Mouse (Mus musculus): ENCODE measurements around the gene Ptprg.

The Ptprg gene

DNA sequence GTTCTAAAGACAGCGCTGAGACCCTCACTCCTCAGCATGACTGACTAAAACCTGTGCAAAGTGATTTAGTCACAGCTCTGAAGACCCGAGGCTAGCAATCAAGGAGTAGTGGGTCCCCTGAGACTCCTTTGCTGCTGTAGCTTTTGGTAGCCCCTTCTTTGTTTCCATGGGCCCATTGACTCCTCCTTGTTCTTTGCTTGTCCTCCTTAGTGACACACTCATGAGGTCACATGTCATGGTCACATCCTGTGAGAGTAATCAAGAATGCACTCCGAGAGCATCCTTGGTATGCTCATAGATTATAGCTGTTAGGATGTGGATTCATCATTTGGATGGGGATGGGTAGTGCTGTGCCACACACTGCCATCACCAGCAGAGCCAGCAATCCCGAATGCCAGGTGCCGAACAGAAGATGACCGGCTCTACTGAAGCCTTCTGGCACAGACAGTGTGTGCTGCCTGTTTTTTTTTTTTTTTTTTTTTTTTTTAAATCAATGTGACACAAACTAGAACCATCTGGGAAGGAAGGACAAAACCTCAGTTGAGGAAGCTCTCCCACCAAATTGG, 64.9 kb downstream of the Ptprg start:
- no peak for DNase-seq (ENCODE audit: low spot score)

DNA sequence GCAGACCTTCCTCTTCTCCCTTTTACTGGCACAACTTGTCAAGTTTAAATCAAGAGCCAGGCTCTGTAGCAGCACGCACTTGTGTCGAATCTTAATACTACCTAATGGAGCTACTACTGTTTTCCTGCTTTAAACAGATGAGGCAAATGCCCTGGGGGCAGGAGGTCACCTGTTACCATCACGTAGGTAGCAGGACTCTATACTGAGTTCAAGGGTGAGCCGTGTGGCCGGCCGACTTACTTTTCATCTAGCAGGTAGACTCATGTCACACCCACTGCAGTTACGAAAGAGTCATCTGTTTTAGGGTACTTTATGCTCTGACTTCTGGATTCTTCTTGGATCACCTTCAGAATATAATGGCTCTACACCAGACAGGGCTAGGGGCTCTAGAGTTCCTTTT, 66.3 kb downstream of the Ptprg start:
- no peak for DNase-seq (ENCODE audit: low spot score)

DNA sequence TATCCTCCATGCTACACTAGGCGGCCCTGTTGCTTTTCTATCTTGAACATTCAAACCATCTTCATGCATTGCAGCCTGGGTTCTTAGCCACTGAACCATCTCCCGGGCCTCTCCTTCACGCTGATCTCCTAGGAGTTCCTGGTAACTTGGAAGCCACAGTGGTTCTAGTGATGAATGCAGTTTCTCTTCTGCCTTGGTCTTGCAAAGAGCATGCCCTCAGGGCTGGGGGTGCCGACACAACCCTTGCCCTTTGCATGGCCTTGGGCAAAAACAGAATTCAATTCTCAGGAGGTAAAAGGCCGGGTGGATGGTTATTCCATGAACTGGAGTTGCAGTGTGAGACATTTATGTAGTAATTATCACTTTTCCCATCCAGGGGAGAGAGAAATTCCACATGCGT, 67.0 kb downstream of the Ptprg start:
- DNase-seq (ENCODE audit: low spot score), result no peak

DNA sequence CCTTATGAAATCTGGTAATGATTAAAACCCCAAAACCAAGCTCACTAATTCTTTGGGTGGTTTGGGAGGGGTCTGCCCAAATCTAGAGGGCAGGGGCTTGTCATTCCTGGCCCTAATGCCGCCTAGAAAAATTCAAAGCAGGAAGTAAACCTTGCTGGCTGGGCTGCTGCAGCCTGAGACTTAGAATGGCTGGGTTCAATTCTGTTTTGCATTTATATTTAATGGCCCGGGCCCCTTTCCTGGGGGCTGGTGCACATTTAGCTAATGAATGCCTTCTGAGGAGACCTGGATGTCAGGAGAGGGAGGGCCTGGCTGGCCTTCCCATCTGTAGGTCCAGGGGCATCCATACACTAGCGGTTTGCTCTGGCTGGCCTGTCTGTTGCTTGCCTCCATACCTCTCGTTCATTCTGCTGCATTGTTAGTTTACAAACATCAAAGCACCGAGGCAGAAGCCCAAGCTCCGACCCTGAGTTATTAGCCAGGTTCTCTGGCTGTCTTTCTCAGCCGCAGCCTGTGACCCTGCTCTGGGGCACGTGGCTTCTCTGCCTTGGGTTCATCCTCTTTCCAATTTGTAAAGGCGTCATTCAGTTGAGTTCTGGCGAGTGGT, 67.7 kb downstream of the Ptprg start:
- DNase-seq (ENCODE audit: low spot score), result no peak

DNA sequence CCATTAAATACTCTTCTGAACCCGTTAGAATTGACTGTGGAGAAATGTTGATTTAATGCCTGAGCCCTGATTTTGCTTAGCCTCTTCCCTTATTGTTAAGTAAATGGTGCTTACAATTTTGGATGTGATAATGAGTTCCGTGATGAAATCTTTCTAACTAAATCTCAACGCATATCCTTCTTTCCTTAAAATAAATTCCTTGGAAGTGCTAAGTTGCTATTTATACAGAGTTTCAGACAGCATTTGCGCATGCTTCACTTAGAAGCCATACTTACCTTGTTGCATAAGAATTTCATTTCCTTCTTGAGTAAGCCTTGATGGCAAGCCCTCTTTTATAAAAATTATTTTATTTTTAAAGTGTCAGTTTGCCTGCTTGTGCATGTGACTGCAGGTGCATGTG, 70.2 kb downstream of the Ptprg start:
- DNase-seq (ENCODE audit: low spot score), result no peak

DNA sequence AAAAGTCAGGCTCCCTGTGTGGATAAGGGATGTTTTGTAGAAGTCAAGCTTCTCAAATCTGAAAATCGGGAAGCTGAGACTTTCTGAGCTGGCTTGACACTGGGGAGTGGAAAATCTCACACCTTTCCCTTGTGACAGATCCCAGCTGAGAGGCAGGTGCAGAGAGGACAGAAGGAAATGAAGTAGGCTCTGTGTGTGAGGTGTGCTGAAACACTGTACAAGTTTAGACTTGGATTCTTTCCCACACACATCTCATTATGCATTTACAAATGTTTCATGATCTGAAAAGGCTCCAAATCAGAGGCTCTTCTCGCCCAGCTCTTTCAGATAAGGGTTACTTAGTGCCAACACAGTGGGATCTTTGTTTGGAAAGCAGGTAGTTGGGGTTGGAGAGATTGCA, 77.4 kb downstream of the Ptprg start:
- DNase-seq (ENCODE audit: low spot score), result no peak

DNA sequence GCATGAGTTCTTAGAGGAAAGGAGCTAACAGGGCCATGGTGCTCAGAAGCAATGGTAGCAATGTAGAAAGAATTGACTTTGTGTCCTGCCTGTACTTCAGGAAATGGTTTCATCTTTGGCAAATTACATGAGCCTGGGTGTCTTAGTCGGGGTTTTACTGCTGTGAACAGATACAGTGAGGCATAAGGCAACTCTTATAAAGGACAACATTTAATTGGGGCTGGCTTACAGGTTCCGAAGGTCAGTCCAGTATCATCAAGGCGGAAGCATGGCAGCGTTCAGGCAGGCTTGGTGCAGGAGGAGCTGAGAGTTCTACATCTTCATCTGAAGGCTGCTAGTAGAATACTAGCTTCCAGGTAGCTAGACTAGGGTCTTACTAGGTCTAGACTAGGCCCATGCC, 78.2 kb downstream of the Ptprg start:
- DNase-seq (ENCODE audit: low spot score), result no peak

DNA sequence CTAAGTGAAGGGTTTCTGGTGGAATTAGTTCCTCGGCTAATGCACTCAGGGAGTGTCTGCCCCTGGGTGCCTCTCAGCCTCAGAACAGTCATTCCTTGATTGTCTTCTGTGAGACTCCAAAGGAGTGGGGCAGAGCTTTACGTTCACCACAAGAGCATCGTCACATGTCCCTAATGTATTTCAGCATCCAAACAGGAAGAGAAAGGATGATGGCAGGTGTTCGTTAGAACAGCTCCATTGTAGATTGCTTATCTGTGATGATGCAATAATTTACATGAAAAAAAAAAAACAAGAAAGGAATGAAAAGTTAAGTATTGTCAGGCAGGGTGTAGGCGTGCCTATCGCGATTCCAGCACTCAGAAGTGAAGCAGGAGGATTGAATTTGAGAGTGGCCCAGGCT, 84.3 kb downstream of the Ptprg start:
- no peak for DNase-seq (ENCODE audit: low spot score)

DNA sequence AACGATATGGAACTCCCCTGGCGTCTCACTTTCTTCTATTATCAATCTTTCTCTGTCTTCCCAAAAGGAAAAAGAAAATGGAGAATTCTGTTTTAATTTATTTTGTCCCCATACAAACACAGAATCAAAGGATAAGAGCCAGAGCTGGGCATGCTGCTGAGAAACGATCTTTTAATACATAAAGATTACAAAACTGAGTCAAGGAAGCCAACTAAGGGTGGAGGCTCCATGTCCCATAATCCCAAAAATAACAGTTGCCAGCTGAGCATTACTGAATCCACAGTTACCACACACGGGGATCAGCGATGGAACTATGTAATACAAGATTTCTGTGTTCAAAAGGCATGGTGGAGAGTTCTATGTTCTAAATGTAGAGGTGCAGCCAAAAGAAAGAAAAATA, 86.0 kb downstream of the Ptprg start:
- DNase-seq (ENCODE audit: low spot score), result no peak

DNA sequence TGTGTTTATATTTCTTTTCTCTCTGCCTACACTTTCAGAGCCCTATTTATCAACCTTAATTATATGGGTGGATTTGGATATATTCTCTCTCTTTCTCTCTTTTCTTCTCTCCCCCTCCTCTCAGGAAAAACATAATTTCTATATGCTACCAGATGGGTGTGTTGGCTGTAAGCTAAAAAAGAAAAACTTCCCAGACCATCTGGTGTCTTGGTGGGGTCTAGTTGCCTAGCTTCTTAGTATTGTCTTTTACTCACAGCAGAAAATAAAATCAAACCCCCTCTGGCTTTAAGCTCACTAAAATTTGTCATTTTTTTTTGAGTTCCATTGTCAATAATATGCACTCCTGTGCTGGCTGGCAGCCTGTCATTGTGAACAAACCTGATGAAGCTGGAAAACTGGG, 87.0 kb downstream of the Ptprg start:
- DNase-seq (ENCODE audit: low spot score), result no peak

DNA sequence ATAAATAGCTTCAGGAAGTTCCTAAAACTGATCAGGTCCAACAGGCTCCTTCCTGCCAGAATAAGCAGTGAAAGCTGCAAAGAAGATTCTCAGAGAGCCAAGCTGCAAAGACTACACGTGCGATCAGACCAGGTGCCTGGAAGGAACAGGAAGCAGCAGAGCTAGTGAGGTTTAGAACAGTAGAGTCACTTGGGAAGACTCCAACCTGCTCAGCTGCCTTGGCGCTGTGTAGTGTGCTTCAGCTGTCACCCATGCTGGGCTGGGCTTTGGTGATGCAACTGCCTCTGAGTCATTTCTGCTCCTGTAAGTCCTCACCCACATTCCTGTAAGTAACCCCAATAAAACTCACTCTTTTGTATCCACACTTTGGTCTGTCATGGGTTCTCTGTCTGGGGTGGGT, 87.7 kb downstream of the Ptprg start:
- DNase-seq (ENCODE audit: low spot score), result no peak

DNA sequence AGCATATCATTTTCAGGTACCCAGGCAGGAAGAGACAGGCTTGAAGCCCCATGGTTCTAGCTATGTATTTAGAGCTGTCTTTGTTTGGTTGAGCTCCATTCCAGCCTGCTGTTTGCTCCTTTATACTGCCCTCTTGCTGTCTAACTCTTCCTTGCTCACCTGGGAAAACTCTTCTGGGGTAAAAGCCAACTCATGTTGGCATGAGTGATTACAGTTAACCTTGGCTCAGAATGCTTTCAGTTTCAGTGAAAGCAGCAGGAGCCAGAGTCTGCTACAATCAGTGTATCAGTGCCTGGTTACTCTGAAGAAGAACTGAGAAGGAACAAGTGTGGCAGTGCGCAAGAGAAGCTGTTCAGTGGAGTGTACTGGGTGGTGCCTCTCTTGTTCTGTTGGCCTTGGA, 89.6 kb downstream of the Ptprg start:
- no peak for DNase-seq (ENCODE audit: low spot score)

DNA sequence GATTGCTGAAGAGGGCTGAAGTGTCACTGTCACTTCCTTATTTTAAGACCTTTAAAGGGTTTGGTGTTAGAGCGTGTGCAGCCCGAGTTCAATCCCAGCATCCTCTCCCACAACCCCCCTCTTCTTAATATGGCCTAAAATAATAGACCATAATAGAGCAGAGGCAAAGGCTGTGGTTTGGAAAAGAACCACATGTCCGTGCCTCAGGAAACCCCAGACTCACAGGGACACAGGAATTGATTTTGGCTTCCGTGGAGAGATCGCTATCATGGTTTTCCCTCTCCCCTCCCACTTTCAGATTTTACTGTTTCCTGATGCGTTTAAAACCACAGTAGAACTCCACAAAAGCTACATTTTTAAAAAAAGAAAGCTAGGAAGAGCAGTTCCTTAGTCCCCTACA, 104.0 kb downstream of the Ptprg start:
- no peak for DNase-seq (ENCODE audit: low spot score)

DNA sequence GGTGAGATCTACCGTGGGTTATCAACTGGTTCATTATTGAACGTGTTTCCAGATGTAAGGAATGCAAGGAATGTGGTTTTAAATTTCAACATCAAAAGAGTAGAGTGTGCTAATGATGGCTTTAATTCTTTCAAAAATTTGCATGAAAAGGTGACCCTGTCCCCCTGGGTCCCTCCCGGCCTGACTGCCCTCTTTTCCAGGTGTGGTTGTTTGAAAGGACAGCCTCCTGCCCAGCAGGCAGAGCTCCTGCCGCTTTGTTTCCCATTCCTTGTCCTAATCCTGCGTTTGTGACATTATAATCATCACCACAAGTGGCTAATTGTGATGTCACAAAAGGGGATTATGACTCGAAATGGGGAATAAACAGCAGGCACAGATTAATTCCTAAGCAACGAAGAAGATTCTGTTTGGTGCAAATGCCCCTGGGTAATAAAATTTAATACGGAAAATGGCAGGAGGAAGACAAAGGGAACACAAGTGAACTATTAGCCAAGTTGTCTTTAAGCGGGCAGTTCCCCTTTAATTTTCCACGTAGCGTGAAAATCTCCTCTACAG, 110.4 kb downstream of the Ptprg start:
- no peak for DNase-seq (ENCODE audit: low spot score)

DNA sequence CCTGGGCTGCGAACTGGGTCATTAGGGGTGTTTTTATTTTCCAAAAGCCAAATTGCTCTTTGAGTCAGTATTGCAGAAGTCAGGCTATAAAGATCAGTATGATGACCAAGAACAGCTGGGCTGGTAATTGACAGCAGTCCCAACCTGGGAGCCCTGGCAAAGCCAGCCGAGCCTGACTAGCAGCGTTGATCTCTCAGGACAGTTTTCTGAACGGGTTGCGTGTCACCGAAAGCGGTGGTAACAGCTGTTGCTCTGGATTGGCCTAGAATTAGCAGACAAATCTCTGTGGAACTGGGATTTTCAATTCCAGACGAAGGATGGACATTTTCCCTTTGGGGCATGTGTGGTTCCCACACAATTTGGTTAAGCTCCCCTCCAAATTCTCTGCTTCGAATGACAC, 111.0 kb downstream of the Ptprg start:
- DNase-seq (ENCODE audit: low spot score), result no peak

DNA sequence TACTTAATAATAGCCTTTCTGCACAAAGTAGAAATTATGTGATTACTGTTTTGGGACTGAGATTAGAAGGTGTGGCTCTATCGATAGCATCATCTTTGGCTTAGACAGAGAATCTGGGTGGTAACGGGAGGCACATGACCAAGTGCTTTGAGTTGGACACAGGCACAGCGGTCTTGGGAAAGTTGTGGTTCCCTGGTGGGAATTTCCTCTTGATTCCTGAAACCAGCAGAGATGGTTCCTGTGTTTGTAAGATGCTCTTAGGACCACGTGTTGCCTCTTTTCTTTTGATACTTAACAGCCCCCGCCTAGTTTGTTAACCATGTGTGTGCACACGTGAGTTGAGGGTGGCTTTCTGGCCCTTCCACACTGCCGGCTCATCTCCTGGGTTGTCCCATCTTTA, 111.7 kb downstream of the Ptprg start:
- DNase-seq (ENCODE audit: low spot score), result no peak

DNA sequence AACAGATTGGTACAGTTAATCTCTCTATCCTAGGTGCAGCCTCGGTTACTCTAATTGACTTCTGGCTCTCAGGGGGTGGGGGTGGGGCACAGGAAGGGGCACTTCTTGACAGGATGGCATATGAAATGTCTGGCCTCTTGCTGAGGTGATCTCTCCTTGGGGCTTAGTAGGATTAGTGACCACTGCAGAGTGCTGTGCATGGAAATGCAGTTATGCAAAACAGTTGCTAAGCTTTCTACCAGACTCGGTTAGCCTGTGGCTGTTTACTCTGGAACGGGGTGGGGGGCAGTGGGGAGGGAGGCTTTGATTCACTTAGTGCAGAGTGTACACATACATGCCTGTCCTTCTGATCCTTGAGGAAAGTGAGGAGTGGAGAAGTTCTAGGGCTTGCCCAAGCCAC, 114.4 kb downstream of the Ptprg start:
- no peak for DNase-seq (ENCODE audit: low spot score)

DNA sequence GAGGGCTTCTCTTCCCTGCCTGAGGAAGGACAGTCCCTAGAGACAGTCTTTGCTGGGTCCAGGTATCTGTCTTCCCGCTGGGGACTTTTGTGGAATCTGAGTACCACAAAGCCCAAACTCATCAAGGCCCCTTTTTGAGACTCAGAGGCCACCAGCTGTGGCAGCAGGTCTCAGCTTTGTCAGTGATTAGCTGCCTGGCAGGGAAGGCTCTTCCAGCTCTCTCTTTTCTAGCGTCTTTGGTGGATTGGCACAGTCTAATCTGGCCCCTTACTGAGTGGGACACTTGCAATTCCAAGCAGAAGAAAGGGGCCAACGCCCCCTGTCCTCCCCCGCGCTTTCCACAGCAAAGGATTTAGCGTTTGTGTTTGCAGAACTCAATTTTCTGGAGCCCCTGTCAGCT, 117.5 kb downstream of the Ptprg start:
- no peak for DNase-seq (ENCODE audit: low spot score)

DNA sequence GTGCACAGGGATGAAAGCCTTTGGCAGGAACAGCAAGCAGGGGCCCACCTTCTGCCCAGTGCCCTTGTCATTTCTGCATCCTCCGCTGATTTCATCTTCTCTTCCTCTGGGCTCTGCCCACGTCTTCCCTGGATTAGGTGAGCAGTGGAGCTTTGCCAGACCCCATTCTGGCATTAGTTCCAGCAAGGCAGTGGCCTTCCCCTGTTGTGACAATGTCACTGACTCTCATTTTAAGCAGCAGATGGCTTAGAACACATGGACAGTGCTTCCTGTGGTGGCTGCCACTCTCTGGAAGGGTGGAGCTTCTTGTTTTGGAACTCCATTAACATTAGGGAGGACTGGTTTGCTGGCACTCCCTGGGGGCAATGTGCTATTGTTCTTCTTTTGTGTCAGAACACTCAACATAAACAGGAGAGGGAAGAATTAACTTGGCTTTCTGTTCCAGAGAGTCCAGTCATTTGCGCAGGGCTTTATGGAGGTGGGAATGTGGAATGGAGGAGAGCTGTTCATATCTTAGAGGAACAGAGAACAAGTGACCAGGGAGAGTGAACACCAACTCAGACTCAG, 119.7 kb downstream of the Ptprg start:
- DNase-seq (ENCODE audit: low spot score), result no peak

DNA sequence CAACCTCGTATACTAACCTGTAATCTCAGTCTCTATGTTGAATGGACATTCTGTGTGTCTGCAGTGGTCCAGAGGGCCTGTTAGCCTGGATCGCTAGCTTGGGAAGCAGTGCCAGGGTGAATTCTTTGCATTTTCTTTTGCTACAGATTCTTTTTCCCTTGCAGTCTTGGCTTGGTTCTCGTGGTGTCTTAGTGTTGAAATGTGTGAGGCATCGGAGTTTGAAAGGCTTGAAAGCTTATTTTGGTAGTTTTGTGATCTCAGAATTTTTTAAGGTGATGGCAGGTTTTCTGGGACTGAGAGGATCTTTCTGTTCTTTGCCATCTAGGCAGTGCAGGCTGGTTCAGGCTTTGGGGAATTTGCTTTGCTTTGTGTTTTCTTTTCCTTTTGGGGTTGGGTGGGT, 124.9 kb downstream of the Ptprg start:
- DNase-seq (ENCODE audit: low spot score), result no peak

DNA sequence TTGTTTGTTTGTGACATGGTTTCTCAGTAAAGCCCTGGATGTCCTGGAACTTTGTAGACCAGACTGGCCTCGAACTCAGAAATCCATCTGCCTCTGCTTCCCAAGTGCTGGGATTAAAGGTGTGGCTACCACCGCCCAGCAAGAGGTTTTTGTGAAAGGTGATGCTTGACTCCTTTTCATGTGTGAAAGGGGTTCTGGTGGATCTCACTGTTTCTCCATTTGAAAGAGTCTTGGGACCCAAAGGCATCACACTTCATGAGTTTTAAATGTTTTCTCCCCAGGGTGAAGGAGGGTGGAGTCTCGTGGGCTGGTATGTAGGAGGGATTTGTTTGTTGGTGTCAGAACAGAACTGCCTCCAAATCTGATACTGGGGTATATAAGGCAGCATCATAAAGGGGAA, 126.4 kb downstream of the Ptprg start:
- DNase-seq (ENCODE audit: low spot score), result no peak

DNA sequence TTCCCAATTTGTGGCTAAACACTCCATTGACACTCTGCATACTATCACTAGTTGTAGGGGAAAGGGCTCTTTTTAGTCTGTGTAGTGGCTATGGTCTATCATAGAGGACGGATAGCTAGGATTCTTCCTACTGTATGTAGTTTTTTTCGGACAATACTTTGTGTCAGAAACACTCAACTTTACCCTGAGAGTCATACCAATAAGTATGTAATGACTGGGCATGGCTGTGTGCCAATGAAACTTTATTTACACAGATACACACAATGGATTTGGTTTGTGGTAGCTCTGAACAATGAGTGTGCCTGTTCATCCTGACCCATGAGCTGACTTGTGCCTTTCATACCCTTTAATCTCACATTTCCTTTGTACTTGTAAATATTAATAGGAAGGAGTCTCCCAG, 127.3 kb downstream of the Ptprg start:
- DNase-seq (ENCODE audit: low spot score), result no peak

DNA sequence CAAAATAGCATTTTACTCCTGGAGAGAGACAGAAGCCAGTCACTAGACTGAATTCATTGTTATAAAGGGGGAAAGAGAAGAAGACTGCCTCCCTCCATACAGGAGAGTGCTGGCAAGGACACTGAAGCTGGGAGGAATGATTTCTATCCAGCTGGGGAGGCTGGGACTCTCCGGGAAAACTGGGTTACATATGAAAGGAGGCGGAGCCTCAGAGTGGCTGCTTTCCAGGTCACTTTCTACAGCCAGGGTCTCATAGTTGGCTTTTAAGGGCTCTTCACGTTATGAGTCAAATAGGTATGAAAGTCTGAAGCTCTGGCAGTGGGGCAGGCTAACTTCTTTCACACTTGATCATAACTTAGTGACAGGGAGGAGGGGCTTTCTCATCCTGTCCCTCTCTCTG, 129.1 kb downstream of the Ptprg start:
- DNase-seq (ENCODE audit: low spot score), result no peak
